Mouse (Mus musculus) gastrocnemius, postnatal 36 days (tissue): ENCODE measurements at regions not wholly inside any gene's neighbourhood (a gene's known extent, or its start where the extent isn't known, plus 50 kb on each side); places are given as distances from the start of the nearest gene placed in this dataset.
"Not testable (repeated sequence)": the region's sequence is repeated elsewhere in the genome, so short reads cannot be mapped to it uniquely, and the experiment has no call there.

Experiments
- DNase-seq, 2 experiments: peaks; one replicate each; pipeline ENCODE4 v3.0.0; 2022
- intact Hi-C: fragments of 180-260 bp; cut with DNase I; formaldehyde crosslinking; loops from one replicate; pipeline ENCODE4 v1.15.1; 2025

- peak; percentile 5 to 12 for DNase-seq
Observed at GRCm38 (mm10) chrX:4136135-4136534, 60.2 kb upstream of the Btbd35f28 start.

More at GRCm38 (mm10) chrX:4136135-4136534, 60.2 kb upstream of the Btbd35f28 start:
- intact Hi-C loops = not testable (repeated sequence)
